Mouse (Mus musculus): Measurements from ENCODE around the gene Surf1. TPM values are rescaled to one million over a fixed set of nuclear protein-coding genes. Genes with fewer than 3 reads are reported as not detected.
A peak's percentile ranks its signal among the peaks of the same experiment; 100 is the strongest.

Surf1 gene
- polyA plus RNA-seq, 1 experiment = 40.6 TPM

DNA sequence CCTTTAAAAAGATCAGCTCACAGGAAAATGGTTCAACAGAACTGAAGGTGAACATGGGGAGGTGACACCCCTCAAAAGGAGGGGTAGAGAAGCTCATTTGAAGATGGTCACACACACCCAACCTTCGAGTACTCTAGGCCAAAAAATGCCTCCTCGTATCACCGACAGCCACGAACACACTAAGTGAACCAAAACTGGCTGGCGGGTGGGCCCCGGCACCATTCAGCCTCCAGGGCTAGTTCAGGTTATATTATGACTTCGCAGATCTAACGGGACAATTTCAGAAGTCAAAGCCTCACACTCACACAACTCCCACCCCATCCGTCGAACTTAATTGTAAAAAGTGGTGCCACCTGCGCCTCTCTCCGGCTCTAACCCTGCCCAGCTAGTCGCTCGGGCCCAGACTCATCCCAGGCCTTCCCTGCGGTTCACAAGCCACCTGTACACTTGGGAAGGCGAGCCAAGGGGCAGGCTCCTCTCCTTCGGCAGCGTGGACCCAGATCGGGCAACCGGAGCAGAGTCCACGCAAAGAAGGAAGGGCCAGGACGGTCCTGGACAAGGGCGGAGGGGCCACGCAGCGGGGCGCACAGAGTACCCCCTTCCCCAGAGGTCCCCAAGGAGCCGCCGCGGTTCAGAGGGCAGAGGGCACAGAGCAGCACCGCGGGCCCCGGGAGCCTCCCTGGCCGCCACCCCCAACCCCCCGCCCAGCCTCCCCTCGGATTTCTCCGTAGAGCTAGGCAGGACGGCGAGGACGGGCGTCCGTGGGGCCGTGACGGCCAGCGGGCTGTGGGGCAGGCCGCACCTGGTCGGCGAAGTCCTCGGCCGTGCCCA lies 16.4 kb upstream of the Surf1 start:
- no peaks in the 10 kb centered on the region for H3K27me3 ChIP-seq (ENCODE audit: control insufficient read depth, insufficient read depth, low read length, poor library complexity, severe bottlenecking)
- peak overlapping the region; percentile 88 for H3K4me3 ChIP-seq (ENCODE audit: low read depth, low read length)
- peak overlapping the region; percentile 90 for H3K9ac ChIP-seq (ENCODE audit: low read depth, poor library complexity, severe bottlenecking)
- H3K4me1 ChIP-seq (ENCODE audit: control insufficient read depth, insufficient read depth, low read length) = no peaks in the 10 kb centered on the region
- H3K9me3 ChIP-seq (replicated peaks; ENCODE audit: control insufficient read depth, insufficient read depth, low read length, poor library complexity, severe bottlenecking) = no peaks in the 10 kb centered on the region
- no peak overlapping the region for H3K27ac ChIP-seq (ENCODE audit: insufficient read depth, low read length)
- no peaks in the 10 kb centered on the region; the same call in 1 of the 2 replicates for H3K36me3 ChIP-seq (ENCODE audit: control insufficient read depth, insufficient read depth, low read length, poor library complexity, severe bottlenecking)
- TF ChIP-seq EP300 (IDR thresholded peaks at IDR 0.05; ENCODE audit: insufficient read depth, low read depth, low read length) (no peak), POLR2A (IDR thresholded peaks at IDR 0.05; ENCODE audit: insufficient read depth, low read length) (no peak), CTCF (IDR thresholded peaks at IDR 0.05; ENCODE audit: low read depth, low read length) (no peak)

DNA sequence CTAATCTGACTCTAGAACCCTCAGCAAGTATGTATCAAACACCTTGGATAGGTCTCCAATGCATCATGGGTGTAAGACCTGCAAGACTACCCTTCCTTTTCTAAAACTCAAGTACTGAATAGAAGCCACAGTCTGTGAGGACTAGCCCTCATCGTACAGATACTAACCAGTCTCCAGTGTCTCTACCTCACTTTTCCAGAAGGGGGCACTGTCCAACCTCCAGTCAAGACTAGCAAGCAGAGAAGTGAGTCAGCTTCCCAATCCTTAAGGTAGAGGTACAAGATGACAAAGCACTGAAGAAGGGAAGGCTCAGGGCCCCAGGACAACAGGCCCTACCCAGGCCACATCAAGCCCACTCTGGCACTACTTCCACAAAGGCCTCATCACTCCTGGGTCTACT lies 14.1 kb upstream of the Surf1 start:
- Histone ChIP-seq H3K36me3 (ENCODE audit: control insufficient read depth, insufficient read depth, low read length, poor library complexity, severe bottlenecking) (peaks cover 7% of the 10 kb centered on the region; the same call in 1 of the 2 replicates), H3K27me3 (ENCODE audit: control insufficient read depth, insufficient read depth, low read length, poor library complexity, severe bottlenecking) (no peaks in the 10 kb centered on the region), H3K9ac (ENCODE audit: low read depth, poor library complexity, severe bottlenecking) (no peak overlapping the region), H3K27ac (ENCODE audit: insufficient read depth, low read length) (no peak overlapping the region), H3K9me3 (replicated peaks; ENCODE audit: control insufficient read depth, insufficient read depth, low read length, poor library complexity, severe bottlenecking) (no peaks in the 10 kb centered on the region), H3K4me3 (ENCODE audit: low read depth, low read length) (no peak overlapping the region), H3K4me1 (ENCODE audit: control insufficient read depth, insufficient read depth, low read length) (no peaks in the 10 kb centered on the region)
- peak; percentile 13 for TF ChIP-seq CTCF (IDR thresholded peaks at IDR 0.05; ENCODE audit: low read depth, low read length)
- TF ChIP-seq POLR2A (IDR thresholded peaks at IDR 0.05; ENCODE audit: insufficient read depth, low read length) = no peak

DNA sequence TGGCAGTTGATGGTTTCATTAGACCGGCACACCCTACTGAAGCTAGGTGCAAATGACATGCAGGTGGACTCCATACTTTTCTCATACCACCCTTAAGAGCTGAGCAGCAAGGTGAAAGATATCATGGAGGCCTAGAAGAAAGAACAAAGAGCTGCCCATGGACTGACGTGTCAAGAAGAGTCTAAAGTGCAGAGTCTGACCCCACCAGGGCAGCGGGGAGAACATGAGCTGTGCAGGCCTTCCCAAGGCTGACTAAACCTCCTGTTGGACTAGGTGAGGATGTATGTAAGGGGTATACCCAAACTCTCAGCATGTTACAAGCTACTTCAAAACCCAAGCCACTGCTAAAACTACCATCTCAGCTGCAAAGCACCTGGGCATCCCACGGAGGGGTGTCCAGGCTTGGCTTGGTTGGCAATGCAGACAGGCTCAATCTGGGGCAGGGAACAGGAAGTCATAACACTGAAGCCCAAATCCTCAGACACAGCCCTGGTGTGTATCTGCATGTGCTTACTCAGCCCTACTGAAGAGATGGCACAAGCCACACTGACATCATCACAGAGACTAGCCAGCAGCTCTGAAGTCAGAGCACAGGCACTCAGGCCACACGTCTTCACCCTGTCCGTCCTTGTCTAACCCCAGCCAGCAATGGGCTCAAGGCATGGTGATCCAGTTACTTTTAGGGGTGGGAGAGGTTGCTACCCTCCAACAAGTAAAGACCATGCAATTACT lies 11.6 kb upstream of the Surf1 start:
- no peaks in the 10 kb centered on the region for H3K9me3 ChIP-seq (replicated peaks; ENCODE audit: control insufficient read depth, insufficient read depth, low read length, poor library complexity, severe bottlenecking)
- H3K36me3 ChIP-seq (ENCODE audit: control insufficient read depth, insufficient read depth, low read length, poor library complexity, severe bottlenecking) = peaks cover 17% of the 10 kb centered on the region
- H3K27me3 ChIP-seq (ENCODE audit: control insufficient read depth, insufficient read depth, low read length, poor library complexity, severe bottlenecking) = no peaks in the 10 kb centered on the region
- no peak overlapping the region for H3K9ac ChIP-seq (ENCODE audit: low read depth, poor library complexity, severe bottlenecking)
- no peaks in the 10 kb centered on the region for H3K4me1 ChIP-seq (ENCODE audit: control insufficient read depth, insufficient read depth, low read length)
- H3K27ac ChIP-seq (ENCODE audit: insufficient read depth, low read length) = no peak overlapping the region
- H3K4me3 ChIP-seq (ENCODE audit: low read depth, low read length) = no peak overlapping the region
- TF ChIP-seq CTCF (IDR thresholded peaks at IDR 0.05; ENCODE audit: low read depth, low read length) (no peak), POLR2A (IDR thresholded peaks at IDR 0.05; ENCODE audit: insufficient read depth, low read length) (no peak), EP300 (IDR thresholded peaks at IDR 0.05; ENCODE audit: insufficient read depth, low read depth, low read length) (no peak)

- H3K9ac ChIP-seq (ENCODE audit: low read depth, poor library complexity, severe bottlenecking) = no peak overlapping the region
- peaks cover 54% of the 10 kb centered on the region for H3K36me3 ChIP-seq (ENCODE audit: control insufficient read depth, insufficient read depth, low read length, poor library complexity, severe bottlenecking)
- H3K27me3 ChIP-seq (ENCODE audit: control insufficient read depth, insufficient read depth, low read length, poor library complexity, severe bottlenecking) = no peaks in the 10 kb centered on the region
- H3K27ac ChIP-seq (ENCODE audit: insufficient read depth, low read length) = no peak overlapping the region
- H3K9me3 ChIP-seq (replicated peaks; ENCODE audit: control insufficient read depth, insufficient read depth, low read length, poor library complexity, severe bottlenecking) = no peaks in the 10 kb centered on the region
- no peak overlapping the region for H3K4me3 ChIP-seq (ENCODE audit: low read depth, low read length)
- H3K4me1 ChIP-seq (ENCODE audit: control insufficient read depth, insufficient read depth, low read length) = no peaks in the 10 kb centered on the region
- TF ChIP-seq EP300 (IDR thresholded peaks at IDR 0.05; ENCODE audit: insufficient read depth, low read depth, low read length) (no peak), POLR2A (IDR thresholded peaks at IDR 0.05; ENCODE audit: insufficient read depth, low read length) (no peak), CTCF (IDR thresholded peaks at IDR 0.05; ENCODE audit: low read depth, low read length) (no peak)
Observed at GRCm38 (mm10) chr2:26921784-26922183, 5.5 kb upstream of the Surf1 start.

- peaks cover 47% of the 10 kb centered on the region for H3K36me3 ChIP-seq (ENCODE audit: control insufficient read depth, insufficient read depth, low read length, poor library complexity, severe bottlenecking)
- no peaks in the 10 kb centered on the region for H3K27me3 ChIP-seq (ENCODE audit: control insufficient read depth, insufficient read depth, low read length, poor library complexity, severe bottlenecking)
- H3K9ac ChIP-seq (ENCODE audit: low read depth, poor library complexity, severe bottlenecking) = no peak overlapping the region
- TF ChIP-seq POLR2A (IDR thresholded peaks at IDR 0.05; ENCODE audit: insufficient read depth, low read length) (no peak), CTCF (IDR thresholded peaks at IDR 0.05; ENCODE audit: low read depth, low read length) (no peak), EP300 (IDR thresholded peaks at IDR 0.05; ENCODE audit: insufficient read depth, low read depth, low read length) (no peak)
- H3K4me3 ChIP-seq (ENCODE audit: low read depth, low read length) = no peak overlapping the region
- no peak overlapping the region for H3K27ac ChIP-seq (ENCODE audit: insufficient read depth, low read length)
- no peaks in the 10 kb centered on the region for H3K9me3 ChIP-seq (replicated peaks; ENCODE audit: control insufficient read depth, insufficient read depth, low read length, poor library complexity, severe bottlenecking)
- no peaks in the 10 kb centered on the region for H3K4me1 ChIP-seq (ENCODE audit: control insufficient read depth, insufficient read depth, low read length)
Observed at GRCm38 (mm10) chr2:26920190-26920855, 4.0 kb upstream of the Surf1 start.
